Mouse (Mus musculus): ENCODE measurements around the gene Mrps6.

- TF ChIP-seq E2F4 (IDR thresholded peaks at IDR 0.05; ENCODE audit: borderline replicate concordance, low read depth, low read length) (no peak), SMC3 (IDR thresholded peaks at IDR 0.05; ENCODE audit: low read depth, low read length) (no peak), CTCF (IDR thresholded peaks at IDR 0.05 in 2 of 3, conservative IDR thresholded peaks at IDR 0.05 in 1 of 3; ENCODE audit: control insufficient read depth in 1 of 3, insufficient read depth in 1 of 3, low read depth in 2 of 3, low read length in 3 of 3, poor library complexity in 1 of 3, severe bottlenecking in 1 of 3) (no peak), HCFC1 (IDR thresholded peaks at IDR 0.05; ENCODE audit: low read depth, low read length) (no peak), POLR2A (IDR thresholded peaks at IDR 0.05; ENCODE audit: control insufficient read depth in 1 of 2, insufficient read depth in 1 of 2, low read depth in 1 of 2, low read length in 2 of 2, poor library complexity in 1 of 2) (no peak), GATA1 (IDR thresholded peaks at IDR 0.05; ENCODE audit: low read depth, low read length) (no peak), RCOR1 (IDR thresholded peaks at IDR 0.05; ENCODE audit: low read depth, low read length) (no peak)
Observed at GRCm38 (mm10) chr16:92139386-92140261, 81.6 kb downstream of the Mrps6 start.

All from MEL (cell line).